14 mouse cellular contexts compared by ENCODE assay signal in genomic region chr2:118751896-118752791, GRCm38 (mm10). TPM values are rescaled to one million over a fixed set of nuclear protein-coding genes. Genes with fewer than 3 reads are reported as not detected.
DNase-seq lines count a peak whose midpoint lies in the region; ATAC-seq and TF ChIP-seq lines count a peak whose summit lies in the region.
"Had no signal": no experiment of that assay in that cellular context is flagged by ENCODE, and none has a peak within 500 bp of the region (broad histone marks: within the 10 kb centered on the region; RNA-seq: fewer than 3 reads in every experiment).

No protein-coding gene starts in this region.

- no peaks in the 10 kb centered on the region for H3K9me3 ChIP-seq in lung, embryonic 14.5 days (ENCODE audit: low read depth, low read length)
- H3K9me3 ChIP-seq in intestine, embryonic 16.5 days (ENCODE audit: control insufficient read depth, low read length) = no peaks in the 10 kb centered on the region
- no peaks in the 10 kb centered on the region for H3K9me3 ChIP-seq in forebrain, postnatal 0 days (ENCODE audit: low read length)
- H3K9me3 ChIP-seq: G1E had no signal

- H3K4me1 ChIP-seq in lung, embryonic 14.5 days (ENCODE audit: insufficient read depth) = peaks cover 7% of the 10 kb centered on the region
- peaks cover 17% of the 10 kb centered on the region for H3K4me1 ChIP-seq in intestine, embryonic 16.5 days (ENCODE audit: control insufficient read depth, insufficient read depth, low read length)
- H3K4me1 ChIP-seq in small intestine, adult 2 months (ENCODE audit: control insufficient read depth, insufficient read depth, insufficient read length, low read length) = no peaks in the 10 kb centered on the region
- H3K4me1 ChIP-seq in forebrain, postnatal 0 days (ENCODE audit: insufficient read depth) = peaks cover 13% of the 10 kb centered on the region; the same call in 1 of the 2 replicates

- no peaks in the 10 kb centered on the region for H3K27me3 ChIP-seq in lung, embryonic 14.5 days (ENCODE audit: insufficient read depth, low read length)
- H3K27me3 ChIP-seq in intestine, embryonic 16.5 days (replicated peaks; ENCODE audit: control insufficient read depth, insufficient read depth, low read length) = no peaks in the 10 kb centered on the region
- no peaks in the 10 kb centered on the region for H3K27me3 ChIP-seq in small intestine, adult 2 months (ENCODE audit: control insufficient read depth, insufficient read depth, low read length)
- no peaks in the 10 kb centered on the region for H3K27me3 ChIP-seq in forebrain, postnatal 0 days (ENCODE audit: insufficient read depth, low read length)

- 66% methylated on average over 16 of the region's 16 CpGs for WGBS in lung, embryonic 14.5 days
- 48% methylated on average over 16 of the region's 16 CpGs for WGBS in intestine, embryonic 16.5 days
- WGBS in small intestine, adult 2 months = 78% methylated on average over 16 of the region's 16 CpGs
- 63% methylated on average over 16 of the region's 16 CpGs for WGBS in forebrain, postnatal 0 days

- no peak overlapping the region for H3K4me2 ChIP-seq in lung, embryonic 14.5 days
- H3K4me2 ChIP-seq in intestine, embryonic 16.5 days (ENCODE audit: low read depth, low read length) = no peak overlapping the region
- H3K4me2 ChIP-seq in forebrain, postnatal 0 days (ENCODE audit: low read depth) = no peak overlapping the region
- H3K4me2 ChIP-seq: midbrain, embryonic 11.5 days had no signal

- peak overlapping the region; percentile 38; the same call in 1 of the 2 replicates for H3K27ac ChIP-seq in lung, embryonic 14.5 days (ENCODE audit: low read depth)
- H3K27ac ChIP-seq in intestine, embryonic 16.5 days (ENCODE audit: low read length) = peak overlapping the region; percentile 84
- 0 out of 2 replicates have a peak overlapping the region, but pooled peaks have one; percentile 46 for H3K27ac ChIP-seq in small intestine, adult 2 months (ENCODE audit: insufficient read depth, low read depth, low read length)
- no peak overlapping the region for H3K27ac ChIP-seq in forebrain, postnatal 0 days (ENCODE audit: low read depth, low read length)
- H3K27ac ChIP-seq: layer of hippocampus, adult 2 months had no signal

- H3K4me3 ChIP-seq in lung, embryonic 14.5 days (ENCODE audit: low read depth, low read length) = no peak overlapping the region
- no peak overlapping the region for H3K4me3 ChIP-seq in intestine, embryonic 16.5 days (ENCODE audit: low read length)
- H3K4me3 ChIP-seq in small intestine, adult 2 months (ENCODE audit: low read depth, low read length) = no peak overlapping the region
- no peak overlapping the region for H3K4me3 ChIP-seq in forebrain, postnatal 0 days (ENCODE audit: low read depth, low read length)
- H3K4me3 ChIP-seq: layer of hippocampus, adult 2 months had no signal

- no peak for ATAC-seq in lung, embryonic 14.5 days (ENCODE audit: insufficient read depth)
- 0 out of 2 replicates have a peak, but pooled peaks have one; percentile 33 for ATAC-seq in erythroid progenitor cell, adult 5-6 weeks (replicated peaks; ENCODE audit: low FRiP score, poor library complexity, severe bottlenecking)
- peak; percentile 47 for ATAC-seq in intestine, embryonic 16.5 days
- ATAC-seq in forebrain, postnatal 0 days = no peak

- no peak for TF ChIP-seq CTCF in lung, embryonic 14.5 days (IDR thresholded peaks at IDR 0.05; ENCODE audit: low read depth)
- no peak for TF ChIP-seq CTCF in small intestine, adult 2 months (IDR thresholded peaks at IDR 0.05; ENCODE audit: extremely low read depth, insufficient read length, insufficient replicate concordance, low read depth, low read length)
- no peak for TF ChIP-seq CTCF in forebrain, postnatal 0 days (IDR thresholded peaks at IDR 0.05; ENCODE audit: low read depth)

- peak; percentile 16 for DNase-seq in lung, embryonic 14.5 days
- DNase-seq in lung, postnatal 4 days = no peak
- no peak for DNase-seq in forebrain, postnatal 0 days
- no peak for DNase-seq in adrenal gland, postnatal 10 days
- no peak for DNase-seq in gastrocnemius, postnatal 25 days

- H3K36me3 ChIP-seq in lung, embryonic 14.5 days (ENCODE audit: insufficient read depth) = 0 out of 2 replicates have a peak, but pooled peaks cover 6% of the 10 kb centered on the region
- H3K36me3 ChIP-seq in intestine, embryonic 16.5 days (ENCODE audit: control insufficient read depth, insufficient read depth, low read length) = 0 out of 2 replicates have a peak, but pooled peaks cover 4% of the 10 kb centered on the region
- peaks cover 3% of the 10 kb centered on the region; the same call in 1 of the 2 replicates for H3K36me3 ChIP-seq in small intestine, adult 2 months (ENCODE audit: control insufficient read depth, insufficient read depth, low read length)
- no peaks in the 10 kb centered on the region for H3K36me3 ChIP-seq in forebrain, postnatal 0 days (ENCODE audit: insufficient read depth)

- H3K9ac ChIP-seq in lung, embryonic 14.5 days = 0 out of 2 replicates have a peak overlapping the region, but pooled peaks have one; percentile 13
- H3K9ac ChIP-seq in intestine, embryonic 16.5 days (ENCODE audit: low read depth, low read length) = no peak overlapping the region; the same call in 1 of the 2 replicates
- no peak overlapping the region for H3K9ac ChIP-seq in forebrain, postnatal 0 days

- TF ChIP-seq POLR2A in small intestine, adult 2 months (IDR thresholded peaks at IDR 0.05; ENCODE audit: low read depth, low read length) = no peak

RNA-seq across cellular contexts. Expression of gene Inafm2, which starts 6.6 kb away (rescaled TPM):
- 24.3 and 25.0 TPM in 2 replicates for polyA plus RNA-seq in lung, embryonic 14.5 days (2014; fragmentation: Nextera tagmentation; extraction: Ambion mirVana)
- 5.0 and 8.4 TPM in 2 replicates for total RNA-seq in erythroid progenitor cell, adult 5-6 weeks (2015; ENCODE audit: low replicate concordance)
- 1.3 and 3.6 TPM in 2 replicates for total RNA-seq in erythroid progenitor cell, adult 5-6 weeks (2017; ENCODE audit: low replicate concordance)
- polyA plus RNA-seq in intestine, embryonic 16.5 days (2015; fragmentation: Nextera tagmentation; extraction: Ambion mirVana) = 21.9 and 24.1 TPM in 2 replicates
- 6.2 and 8.8 TPM in 2 replicates for polyA plus RNA-seq in small intestine, adult 2 months (2012; rRNA removed)
- total RNA-seq in forebrain, postnatal 0 days (2014; rRNA removed) = 13.8 and 14.2 TPM in 2 replicates
- polyA plus RNA-seq in forebrain, postnatal 0 days (2015; fragmentation: Nextera tagmentation; extraction: Ambion mirVana) = 15.7 and 17.2 TPM in 2 replicates
- 10 to 100 TPM; 27.3 to 27.9 TPM for total RNA-seq in adrenal gland, postnatal 10 days (2021)
- total RNA-seq in gastrocnemius, postnatal 25 days (2021) = 1 to 10 TPM; 3.6 to 4.9 TPM

RNA-seq across cellular contexts. Expression of gene Ccdc9b, which starts 10.3 kb away (rescaled TPM):
- 0.50 and 0.55 TPM in 2 replicates for polyA plus RNA-seq in lung, embryonic 14.5 days (2014; fragmentation: Nextera tagmentation; extraction: Ambion mirVana)
- total RNA-seq in erythroid progenitor cell, adult 5-6 weeks (2015; ENCODE audit: low replicate concordance) = 2.1 TPM in 1 of 2 replicates, not detected in the other
- 0.30 and 0.51 TPM in 2 replicates for total RNA-seq in erythroid progenitor cell, adult 5-6 weeks (2017; ENCODE audit: low replicate concordance)
- 0.93 and 1.2 TPM in 2 replicates for polyA plus RNA-seq in intestine, embryonic 16.5 days (2015; fragmentation: Nextera tagmentation; extraction: Ambion mirVana)
- polyA plus RNA-seq in small intestine, adult 2 months (2012; rRNA removed) = 2.4 and 3.3 TPM in 2 replicates
- 1.8 and 2.4 TPM in 2 replicates for total RNA-seq in forebrain, postnatal 0 days (2014; rRNA removed)
- 0.33 and 0.53 TPM in 2 replicates for polyA plus RNA-seq in forebrain, postnatal 0 days (2015; fragmentation: Nextera tagmentation; extraction: Ambion mirVana)
- 1 to 10 TPM; 3.2 to 5.5 TPM for total RNA-seq in adrenal gland, postnatal 10 days (2021)
- total RNA-seq in gastrocnemius, postnatal 25 days (2021) = 10 to 100 TPM; 11.8 to 13.0 TPM
- polyA plus RNA-seq: G1E had no signal

RNA-seq across cellular contexts. Expression of gene Phgr1, which starts 20.4 kb away (rescaled TPM):
- polyA plus RNA-seq in lung, embryonic 14.5 days (2014; fragmentation: Nextera tagmentation; extraction: Ambion mirVana) = not detected in 2 replicates
- not detected in 2 replicates for total RNA-seq in erythroid progenitor cell, adult 5-6 weeks (2015; ENCODE audit: low replicate concordance)
- not detected in 2 replicates for total RNA-seq in erythroid progenitor cell, adult 5-6 weeks (2017; ENCODE audit: low replicate concordance)
- polyA plus RNA-seq in intestine, embryonic 16.5 days (2015; fragmentation: Nextera tagmentation; extraction: Ambion mirVana) = 66.6 and 66.9 TPM in 2 replicates
- 2,253 and 5,176 TPM in 2 replicates for polyA plus RNA-seq in small intestine, adult 2 months (2012; rRNA removed)
- total RNA-seq in forebrain, postnatal 0 days (2014; rRNA removed) = not detected in 2 replicates
- not detected in 2 replicates for polyA plus RNA-seq in forebrain, postnatal 0 days (2015; fragmentation: Nextera tagmentation; extraction: Ambion mirVana)
- not detected for total RNA-seq in adrenal gland, postnatal 10 days (2021)
- not detected for total RNA-seq in gastrocnemius, postnatal 25 days (2021)
- total RNA-seq: adrenal gland, postnatal 4 days; G1E; gastrocnemius, postnatal 4 days; layer of hippocampus, adult 2 months had no signal
- polyA plus RNA-seq: embryonic facial prominence, embryonic 11.5 days; G1E; midbrain, embryonic 11.5 days had no signal

RNA-seq across cellular contexts. Expression of gene Plcb2, which starts 23.9 kb away (rescaled TPM):
- 1.3 and 1.5 TPM in 2 replicates for polyA plus RNA-seq in lung, embryonic 14.5 days (2014; fragmentation: Nextera tagmentation; extraction: Ambion mirVana)
- 14.3 and 18.4 TPM in 2 replicates for total RNA-seq in erythroid progenitor cell, adult 5-6 weeks (2015; ENCODE audit: low replicate concordance)
- 9.8 and 12.3 TPM in 2 replicates for total RNA-seq in erythroid progenitor cell, adult 5-6 weeks (2017; ENCODE audit: low replicate concordance)
- 0.99 and 1.3 TPM in 2 replicates for polyA plus RNA-seq in intestine, embryonic 16.5 days (2015; fragmentation: Nextera tagmentation; extraction: Ambion mirVana)
- polyA plus RNA-seq in small intestine, adult 2 months (2012; rRNA removed) = 2.9 and 6.2 TPM in 2 replicates
- 0.92 and 1.1 TPM in 2 replicates for total RNA-seq in forebrain, postnatal 0 days (2014; rRNA removed)
- 0.52 and 0.83 TPM in 2 replicates for polyA plus RNA-seq in forebrain, postnatal 0 days (2015; fragmentation: Nextera tagmentation; extraction: Ambion mirVana)
- total RNA-seq in adrenal gland, postnatal 10 days (2021) = 1 to 10 TPM; 1.8 to 3.0 TPM
- under 1 TPM; 0.15 to 0.16 TPM for total RNA-seq in gastrocnemius, postnatal 25 days (2021)

RNA-seq across cellular contexts. Expression of gene Disp2, which starts 27.4 kb away (rescaled TPM):
- 0.59 and 0.64 TPM in 2 replicates for polyA plus RNA-seq in lung, embryonic 14.5 days (2014; fragmentation: Nextera tagmentation; extraction: Ambion mirVana)
- total RNA-seq in erythroid progenitor cell, adult 5-6 weeks (2015; ENCODE audit: low replicate concordance) = not detected in 2 replicates
- total RNA-seq in erythroid progenitor cell, adult 5-6 weeks (2017; ENCODE audit: low replicate concordance) = 0.26 TPM in 1 of 2 replicates, not detected in the other
- polyA plus RNA-seq in intestine, embryonic 16.5 days (2015; fragmentation: Nextera tagmentation; extraction: Ambion mirVana) = 2.2 and 2.3 TPM in 2 replicates
- polyA plus RNA-seq in small intestine, adult 2 months (2012; rRNA removed) = 1.7 and 3.5 TPM in 2 replicates
- 48.4 and 91.3 TPM in 2 replicates for total RNA-seq in forebrain, postnatal 0 days (2014; rRNA removed)
- 25.4 and 40.4 TPM in 2 replicates for polyA plus RNA-seq in forebrain, postnatal 0 days (2015; fragmentation: Nextera tagmentation; extraction: Ambion mirVana)
- total RNA-seq in adrenal gland, postnatal 10 days (2021) = 10 to 100 TPM; 22.0 to 26.2 TPM
- total RNA-seq in gastrocnemius, postnatal 25 days (2021) = not detected

Comparison
In these comparisons a context has a peak if more than half of its experiments do, and no peak if none do; other contexts are left out.
1. ATAC-seq: peak in erythroid progenitor cell, adult 5-6 weeks (single experiment) and intestine, embryonic 16.5 days (single experiment); none in lung, embryonic 14.5 days (single experiment) and forebrain, postnatal 0 days (single experiment).